In genomic region chr2:27043461-27043860, GRCm38 (mm10) we compare ENCODE assay signal across 9 mouse cellular contexts. TPM values are rescaled to one million over a fixed set of nuclear protein-coding genes. Genes with fewer than 3 reads are reported as not detected.
DNase-seq lines count a peak whose midpoint lies in the region; ATAC-seq and TF ChIP-seq lines count a peak whose summit lies in the region.
"Had no signal": no experiment of that assay in that cellular context is flagged by ENCODE, and none has a peak within 500 bp of the region (broad histone marks: within the 10 kb centered on the region; RNA-seq: fewer than 3 reads in every experiment).

No protein-coding gene starts in this region.

- no peak overlapping the region for H3K27ac ChIP-seq in hindbrain, embryonic 15.5 days (replicated peaks)

- no peak overlapping the region for H3K9ac ChIP-seq in hindbrain, embryonic 15.5 days

- DNase-seq in G1E (ENCODE audit: low spot score): no peak
- DNase-seq in cerebellum, postnatal 14 days: peak; percentile 92 to 93
- DNase-seq in gastrocnemius, adult 18-20 months (ENCODE audit: low spot score): peak; percentile 80
- peak; percentile 87 for DNase-seq in left cerebral cortex, adult 11 months (ENCODE audit: low spot score)
- peak; percentile 82 for DNase-seq in lung, postnatal 25 days (ENCODE audit: low spot score)
- DNase-seq in right cerebral cortex, postnatal 10 days (ENCODE audit: low spot score in 2 of 2): peak; percentile 92 to 94
- peak; percentile 43 for DNase-seq in urinary bladder, postnatal 10 days (ENCODE audit: low spot score)

- 24% methylated on average over 3 of the region's 3 CpGs for WGBS in hindbrain, embryonic 15.5 days

- TF ChIP-seq CTCF in G1E (IDR thresholded peaks at IDR 0.05; ENCODE audit: low read depth, low read length): 0 out of 2 replicates have a peak, but pooled peaks have one; percentile 24

- no peaks in the 10 kb centered on the region for H3K9me3 ChIP-seq in G1E (replicated peaks)
- H3K9me3 ChIP-seq in hindbrain, embryonic 15.5 days: no peaks in the 10 kb centered on the region

- no peak overlapping the region for H3K4me3 ChIP-seq in G1E (ENCODE audit: low read depth, low read length)
- no peak overlapping the region for H3K4me3 ChIP-seq in hindbrain, embryonic 15.5 days
- H3K4me3 ChIP-seq: erythroblast, embryonic 14.5 days had no signal

- H3K4me1 ChIP-seq in G1E (ENCODE audit: insufficient read depth, low read depth, low read length): peaks cover 6% of the 10 kb centered on the region; the same call in 1 of the 2 replicates
- 0 out of 2 replicates have a peak, but pooled peaks cover 3% of the 10 kb centered on the region for H3K4me1 ChIP-seq in hindbrain, embryonic 15.5 days (replicated peaks)

- no peak overlapping the region for H3K4me2 ChIP-seq in hindbrain, embryonic 15.5 days

- peaks cover 45% of the 10 kb centered on the region for H3K27me3 ChIP-seq in G1E (ENCODE audit: insufficient read depth, low read length)
- no peaks in the 10 kb centered on the region for H3K27me3 ChIP-seq in hindbrain, embryonic 15.5 days

- H3K36me3 ChIP-seq in G1E (replicated peaks): no peaks in the 10 kb centered on the region
- H3K36me3 ChIP-seq in hindbrain, embryonic 15.5 days: no peaks in the 10 kb centered on the region

- no peak for ATAC-seq in G1E (ENCODE audit: extremely low read depth, insufficient number of reproducible peaks, low FRiP score, poor library complexity, severe bottlenecking)
- ATAC-seq in hindbrain, embryonic 15.5 days (ENCODE audit: low FRiP score, low read depth): peak; percentile 94

RNA-seq across cellular contexts. Expression of gene Slc2a6, which starts 15.7 kb away (rescaled TPM):
- total RNA-seq in G1E (2014; fragmentation: Nextera tagmentation) (not detected in 2 replicates), G1E (2017) (0.16 and 0.17 TPM in 2 replicates)
- polyA plus RNA-seq in G1E (2012): not detected in 2 replicates
- total RNA-seq in gastrocnemius, adult 18-20 months (2021): under 1 TPM in 1 of 2 experiments, not detected in 1; 0.17 TPM
- 13.8 and 14.1 TPM in 2 replicates for polyA plus RNA-seq in hindbrain, embryonic 15.5 days (2015; fragmentation: Nextera tagmentation; extraction: Ambion mirVana)

RNA-seq across cellular contexts. Expression of gene Mymk, which starts 28.5 kb away (rescaled TPM):
- total RNA-seq in G1E (2014; fragmentation: Nextera tagmentation) (not detected in 2 replicates), G1E (2017) (0.17 and 0.27 TPM in 2 replicates)
- not detected in 2 replicates for polyA plus RNA-seq in G1E (2012)
- under 1 TPM; 0.18 to 0.21 TPM for total RNA-seq in gastrocnemius, adult 18-20 months (2021)
- 0.22 and 0.35 TPM in 2 replicates for polyA plus RNA-seq in hindbrain, embryonic 15.5 days (2015; fragmentation: Nextera tagmentation; extraction: Ambion mirVana)
- polyA plus RNA-seq: erythroblast, embryonic 14.5 days had no signal

RNA-seq across cellular contexts. Expression of gene Cacfd1, which starts 33.7 kb away (rescaled TPM):
- total RNA-seq in G1E (2014; fragmentation: Nextera tagmentation) (13.8 and 20.8 TPM in 2 replicates), G1E (2017) (9.5 and 15.8 TPM in 2 replicates)
- 7.4 and 8.9 TPM in 2 replicates for polyA plus RNA-seq in G1E (2012)
- 10 to 100 TPM; 31.2 to 34.2 TPM for total RNA-seq in gastrocnemius, adult 18-20 months (2021)
- 103 and 105 TPM in 2 replicates for polyA plus RNA-seq in hindbrain, embryonic 15.5 days (2015; fragmentation: Nextera tagmentation; extraction: Ambion mirVana)

RNA-seq across cellular contexts. Expression of gene Adamtsl2, which starts 35.7 kb away (rescaled TPM):
- not detected in 2 replicates for total RNA-seq in G1E (2014; fragmentation: Nextera tagmentation)
- total RNA-seq in G1E (2017): 0.06 and 0.11 TPM in 2 replicates
- not detected in 2 replicates for polyA plus RNA-seq in G1E (2012)
- 1 to 10 TPM; 2.7 to 6.9 TPM for total RNA-seq in gastrocnemius, adult 18-20 months (2021)
- polyA plus RNA-seq in hindbrain, embryonic 15.5 days (2015; fragmentation: Nextera tagmentation; extraction: Ambion mirVana): 8.0 and 10.4 TPM in 2 replicates
- polyA plus RNA-seq: erythroblast, embryonic 14.5 days had no signal
